Mouse (Mus musculus) embryonic facial prominence, embryonic 10.5 days (tissue): ENCODE measurements around the gene Trpc4ap. TPM values are rescaled to one million over a fixed set of nuclear protein-coding genes. Genes with fewer than 3 reads are reported as not detected.
"Not testable (repeated sequence)": the region's sequence is repeated elsewhere in the genome, so short reads cannot be mapped to it uniquely, and the experiment has no call there.

Experiments used
- DNase-seq: peaks from one replicate; pipeline ENCODE4 v3.0.0-alpha.2; 2017; ENCODE audit warnings: low spot score
- H3K27ac ChIP-seq: fragments of 300-500 bp; sonication (generic); replicated peaks from 2 replicates; pipeline ENCODE4 v1.5.1; 2016; ENCODE audit warnings: mild to moderate bottlenecking
- H3K27me3 ChIP-seq: fragments of 300-500 bp; sonication (generic); replicated peaks from 2 replicates; pipeline ENCODE4 v1.6.1; 2016; ENCODE audit warnings: low read depth, mild to moderate bottlenecking; ENCODE audit not compliant: poor library complexity, severe bottlenecking
- H3K36me3 ChIP-seq: fragments of 300-500 bp; sonication (generic); replicated peaks from 2 replicates; pipeline ENCODE4 v1.6.1; 2016; ENCODE audit warnings: mild to moderate bottlenecking, moderate library complexity
- H3K4me1 ChIP-seq: fragments of 300-500 bp; sonication (generic); 2 replicates; pipeline ENCODE4 v1.6.1; 2016
- H3K4me3 ChIP-seq: fragments of 300-500 bp; sonication (generic); 2 replicates; pipeline ENCODE4 v1.5.1; 2016; ENCODE audit warnings: mild to moderate bottlenecking, moderate library complexity
- H3K9me3 ChIP-seq: fragments of 300-500 bp; sonication (generic); 2 replicates; pipeline ENCODE4 v1.6.1; 2016; ENCODE audit warnings: mild to moderate bottlenecking
- WGBS: fragments of 180-500 bp; shearing (Covaris S2); methylation state at CpG from one replicate; pipeline ENCODE4 v1.1.7; 2016; 5-methylcytosine and 5-hydroxymethylcytosine counted together
- polyA plus RNA-seq: library from polyadenylated mRNA; unstranded; fragments of >200 nt; fragmentation: Nextera tagmentation; extraction: Ambion mirVana; gene quantifications from 2 replicates; pipeline ENCODE4 v1.2.1, GENCODE M21; 2016

Gene Trpc4ap
- polyA plus RNA-seq, 1 experiment from 2014 or later: 126 TPM

DNA sequence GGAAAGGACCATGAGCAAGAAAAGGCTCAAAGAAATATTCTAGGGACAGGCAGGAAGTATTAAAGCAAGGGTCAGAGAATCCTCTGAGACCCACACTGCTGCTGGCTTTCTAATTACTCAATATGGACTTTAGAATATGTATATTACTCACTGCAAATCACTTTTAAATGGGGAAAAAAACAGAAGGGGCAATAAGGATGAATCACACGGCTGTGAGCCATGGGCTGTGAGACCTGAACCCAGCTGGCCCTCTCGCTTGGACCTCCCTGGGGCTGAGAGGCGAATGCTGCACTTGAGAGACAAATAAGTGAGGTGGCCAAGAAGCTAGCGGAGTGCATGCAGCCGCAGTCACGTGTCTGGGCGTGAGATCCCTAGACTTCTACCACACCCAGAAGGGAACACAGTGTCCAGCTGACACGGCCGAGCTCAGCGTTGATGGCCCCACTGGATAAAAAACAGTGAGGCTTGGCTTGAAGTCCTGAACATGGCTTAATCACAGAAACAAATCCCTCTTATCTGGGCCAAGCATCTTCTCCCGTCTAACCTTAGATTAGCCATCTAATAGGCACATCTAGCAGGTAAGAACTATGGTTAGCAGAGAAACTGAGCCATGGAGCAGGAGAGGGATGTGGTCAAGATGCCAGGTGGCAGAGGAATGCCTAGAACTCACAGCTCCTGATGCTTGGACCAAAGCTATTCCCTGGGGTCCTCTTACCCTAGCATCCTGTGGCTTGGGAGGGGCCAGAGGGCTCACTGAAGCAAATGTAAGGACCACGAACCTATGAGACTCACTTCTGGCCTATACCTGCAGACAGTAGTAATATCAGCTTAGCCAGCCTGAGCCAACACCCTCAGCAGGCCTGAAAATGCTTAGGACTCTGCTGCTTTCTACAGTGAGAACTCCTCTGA, 25.2 kb upstream of the Trpc4ap start:
- Histone ChIP-seq H3K36me3 (peaks cover 61% of the 10 kb centered on the region), H3K27me3 (no peaks in the 10 kb centered on the region), H3K9me3 (no peaks in the 10 kb centered on the region), H3K27ac (no peak overlapping the region), H3K4me3 (no peak overlapping the region), H3K4me1 (no peaks in the 10 kb centered on the region)
- no peak for DNase-seq
- WGBS: 88% methylated on average over 12 of the region's 12 CpGs

DNA sequence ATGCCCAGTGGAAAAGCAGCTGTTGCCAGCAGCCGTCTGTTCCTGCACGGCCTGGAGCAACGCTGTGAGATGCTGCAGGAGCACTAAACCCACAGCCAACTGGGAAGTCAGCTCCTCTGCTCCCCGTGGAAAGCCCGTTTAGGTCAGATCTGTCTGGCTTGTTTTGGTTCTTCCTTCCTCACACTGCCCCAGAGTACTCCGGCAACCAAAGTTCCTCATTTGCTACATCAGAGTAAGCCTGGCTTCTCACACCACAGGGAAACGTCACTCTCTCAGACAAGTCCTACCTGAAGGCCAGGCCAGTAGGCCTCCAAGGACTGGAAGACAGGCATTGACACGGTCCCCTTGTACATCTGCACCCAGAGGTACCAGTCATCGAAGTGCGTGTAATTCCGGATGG, 18.4 kb upstream of the Trpc4ap start:
- Histone ChIP-seq H3K27me3 (no peaks in the 10 kb centered on the region), H3K4me3 (no peak overlapping the region), H3K4me1 (no peaks in the 10 kb centered on the region), H3K27ac (no peak overlapping the region), H3K9me3 (no peaks in the 10 kb centered on the region), H3K36me3 (peaks cover 70% of the 10 kb centered on the region)
- DNase-seq: no peak
- 88% methylated on average over 11 of the region's 11 CpGs for WGBS

DNA sequence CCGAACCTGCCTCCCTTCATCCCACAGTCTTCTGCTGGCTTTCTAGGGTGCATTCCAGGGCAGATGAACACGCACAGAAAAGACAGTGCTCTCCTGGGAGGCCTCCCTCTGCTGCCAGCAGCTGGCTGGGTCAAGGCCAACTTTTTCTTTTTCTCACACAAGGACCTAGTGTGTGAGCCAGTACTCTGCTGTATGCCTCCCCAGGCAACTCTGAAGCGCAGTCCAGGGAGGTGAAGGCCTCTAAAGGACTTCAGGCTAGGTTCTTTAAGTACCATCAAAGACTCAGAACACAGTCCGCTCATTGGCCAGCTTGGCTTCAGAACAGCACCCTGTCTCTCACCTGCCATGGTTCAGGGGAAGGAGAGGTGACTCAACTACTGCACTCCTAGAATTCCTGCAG, 15.1 kb upstream of the Trpc4ap start:
- Histone ChIP-seq H3K4me3 (no peak overlapping the region), H3K36me3 (peaks cover 67% of the 10 kb centered on the region), H3K4me1 (no peaks in the 10 kb centered on the region), H3K9me3 (no peaks in the 10 kb centered on the region), H3K27ac (no peak overlapping the region), H3K27me3 (no peaks in the 10 kb centered on the region)
- 86% methylated on average over 4 of the region's 4 CpGs for WGBS
- DNase-seq: no peak

DNA sequence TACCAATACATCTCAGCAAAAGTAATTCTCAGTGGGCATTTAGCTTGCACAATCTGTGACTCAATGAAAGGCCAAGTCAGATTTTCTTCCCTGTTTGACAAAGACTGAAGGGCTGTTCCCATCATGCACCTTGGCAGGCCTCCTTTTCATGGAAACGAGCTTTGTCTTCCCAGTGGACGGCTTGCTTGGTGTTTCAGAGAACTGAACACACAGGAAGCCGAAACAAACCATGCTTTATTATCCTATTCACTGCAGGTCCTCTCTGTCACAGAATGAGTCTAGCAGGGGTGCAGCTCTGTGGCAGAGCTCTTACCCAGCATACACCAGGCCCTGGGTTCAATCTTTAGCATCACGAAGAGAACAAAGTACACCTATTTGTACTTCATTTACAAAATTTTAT, 11.4 kb upstream of the Trpc4ap start:
- Histone ChIP-seq H3K36me3 (peaks cover 48% of the 10 kb centered on the region), H3K27me3 (no peaks in the 10 kb centered on the region), H3K4me3 (no peak overlapping the region), H3K27ac (no peak overlapping the region), H3K4me1 (no peaks in the 10 kb centered on the region), H3K9me3 (no peaks in the 10 kb centered on the region)
- no peak for DNase-seq
- WGBS: 47% methylated on average over 4 of the region's 4 CpGs

DNA sequence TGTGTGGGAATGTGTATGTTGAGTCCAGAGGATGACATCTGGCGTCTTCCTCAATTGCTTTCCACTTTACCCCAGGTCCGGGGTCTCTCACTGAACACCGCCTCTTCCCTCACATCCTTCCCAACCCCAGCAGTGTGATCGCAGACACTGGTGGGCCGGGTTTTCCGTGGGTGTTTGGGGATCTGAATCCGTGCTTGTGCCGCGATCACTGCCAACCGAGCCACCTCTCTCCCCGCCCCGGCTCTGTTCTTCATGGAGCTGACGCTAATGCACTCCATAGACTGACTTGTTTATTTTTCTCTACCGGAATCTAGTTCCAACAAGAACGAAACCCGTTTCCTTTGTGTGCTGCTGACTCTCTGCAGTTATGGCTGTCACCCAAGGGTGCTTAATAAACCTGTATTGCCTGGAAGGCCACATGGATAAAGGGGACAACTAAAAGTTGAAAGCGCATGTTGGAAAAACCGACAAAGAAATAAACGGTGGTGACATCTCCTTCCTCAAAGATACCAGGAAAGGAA, 9.3 kb upstream of the Trpc4ap start:
- H3K36me3 ChIP-seq: peaks cover 37% of the 10 kb centered on the region
- H3K4me1 ChIP-seq: no peaks in the 10 kb centered on the region
- no peaks in the 10 kb centered on the region for H3K9me3 ChIP-seq
- WGBS: 88% methylated on average over 19 of the region's 19 CpGs
- no peak for DNase-seq
- H3K27me3 ChIP-seq: no peaks in the 10 kb centered on the region
- H3K4me3 ChIP-seq: no peak overlapping the region
- no peak overlapping the region for H3K27ac ChIP-seq

DNA sequence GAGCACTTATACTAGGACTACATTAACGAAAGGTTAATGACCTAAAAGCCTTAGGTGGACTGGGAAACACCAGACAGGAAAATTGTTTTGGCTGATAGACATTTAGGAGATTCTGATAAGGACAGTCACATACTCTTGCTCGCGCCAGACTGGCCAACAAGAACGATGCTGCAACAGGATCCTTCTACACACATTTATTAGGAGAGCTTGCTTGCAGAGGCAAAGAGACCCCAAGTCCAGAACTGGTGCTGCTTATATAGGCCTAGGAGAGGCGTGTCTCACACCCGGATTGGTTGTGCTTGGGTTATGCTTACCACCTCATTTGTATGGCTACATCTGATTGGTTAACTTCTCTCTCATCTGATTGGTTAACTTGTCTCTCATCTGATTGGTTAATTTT, 6.3 kb upstream of the Trpc4ap start:
- 91% methylated on average over 6 of the region's 6 CpGs for WGBS
- DNase-seq, H3K9me3 ChIP-seq: not testable (repeated sequence)

DNA sequence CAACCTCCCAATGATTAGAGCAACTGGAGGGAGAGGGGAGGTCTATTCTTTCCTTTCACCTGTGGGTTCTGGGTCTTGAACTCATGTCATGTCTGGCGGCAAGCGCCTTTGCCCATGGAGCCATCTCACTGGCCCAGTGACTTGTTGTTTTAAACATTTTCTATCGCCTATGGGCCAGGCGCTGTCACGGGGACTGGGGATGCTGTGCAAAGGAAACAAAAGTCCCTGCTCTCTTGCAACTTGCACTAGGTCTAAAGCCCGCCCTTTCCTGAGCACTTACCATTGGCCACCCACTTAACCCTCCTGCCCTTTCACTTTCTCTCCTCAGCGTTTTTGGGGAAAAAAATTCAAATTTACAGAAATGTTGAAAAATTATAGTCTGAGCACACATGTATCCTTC, 4.7 kb upstream of the Trpc4ap start:
- Histone ChIP-seq H3K9me3 (no peaks in the 10 kb centered on the region), H3K36me3 (peaks cover 8% of the 10 kb centered on the region), H3K27ac (no peak overlapping the region), H3K4me3 (no peak overlapping the region), H3K27me3 (no peaks in the 10 kb centered on the region), H3K4me1 (no peaks in the 10 kb centered on the region)
- 72% methylated on average over 7 of the region's 7 CpGs for WGBS
- no peak for DNase-seq

More for the DNA sequence above, 6.3 kb upstream of the Trpc4ap start:
- not testable (repeated sequence) for H3K27me3 ChIP-seq, H3K4me3 ChIP-seq, H3K27ac ChIP-seq, H3K4me1 ChIP-seq
- H3K36me3 ChIP-seq: peaks cover 14% of the 10 kb centered on the region

DNA sequence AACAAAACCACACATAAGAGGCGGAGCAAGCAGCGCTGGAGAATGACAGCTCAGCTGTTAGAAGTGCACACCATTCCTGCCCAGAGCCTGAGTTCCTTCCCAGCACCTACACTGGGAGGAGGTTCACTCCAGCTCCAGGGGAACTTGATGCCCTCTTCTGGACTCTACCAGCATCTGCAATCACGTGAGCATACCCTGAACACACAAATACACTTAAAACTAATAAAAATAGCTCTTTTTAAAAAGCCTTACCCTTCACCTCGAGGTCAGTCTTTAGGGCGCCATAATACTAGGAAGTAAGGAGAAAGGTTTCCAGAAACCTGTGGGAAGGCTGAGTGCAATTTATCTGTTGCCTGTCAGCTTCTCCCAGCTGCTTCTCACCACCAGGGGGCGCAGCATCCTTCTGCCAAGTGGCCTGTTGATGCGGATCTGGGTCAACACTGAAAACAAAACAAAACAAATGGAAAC, 3.9 kb upstream of the Trpc4ap start:
- H3K27me3 ChIP-seq: no peaks in the 10 kb centered on the region
- no peak overlapping the region for H3K27ac ChIP-seq
- no peaks in the 10 kb centered on the region for H3K9me3 ChIP-seq
- peak; percentile 86 for DNase-seq
- peaks cover 4% of the 10 kb centered on the region for H3K4me1 ChIP-seq
- peaks cover 4% of the 10 kb centered on the region for H3K36me3 ChIP-seq
- no peak overlapping the region for H3K4me3 ChIP-seq
- 13% methylated on average over 7 of the region's 7 CpGs for WGBS

DNA sequence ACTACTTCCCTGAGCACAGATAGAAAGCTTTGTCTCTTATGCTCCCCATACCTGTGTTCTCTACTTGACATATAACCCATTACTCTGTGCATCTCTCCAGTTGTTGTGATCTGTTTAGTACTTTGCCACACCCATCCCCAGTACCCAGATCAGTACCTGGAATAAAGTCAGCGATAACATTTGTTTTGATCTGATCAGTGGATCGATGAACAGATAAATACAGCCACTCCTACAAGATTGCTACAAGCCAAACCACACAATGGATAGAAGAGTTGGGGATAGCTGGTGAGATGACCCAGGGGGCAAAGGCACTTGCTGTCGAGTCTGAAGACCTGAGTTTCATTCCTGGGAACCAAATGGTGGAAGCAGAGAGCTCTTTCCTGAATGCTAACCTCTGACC, 3.1 kb upstream of the Trpc4ap start:
- Histone ChIP-seq H3K4me3 (no peak overlapping the region), H3K27ac (no peak overlapping the region), H3K27me3 (no peaks in the 10 kb centered on the region), H3K36me3 (peaks cover 4% of the 10 kb centered on the region; the same call in 1 of the 2 replicates), H3K4me1 (peaks cover 12% of the 10 kb centered on the region), H3K9me3 (no peaks in the 10 kb centered on the region)
- WGBS: 72% methylated on average over 3 of the region's 3 CpGs
- DNase-seq: no peak

DNA sequence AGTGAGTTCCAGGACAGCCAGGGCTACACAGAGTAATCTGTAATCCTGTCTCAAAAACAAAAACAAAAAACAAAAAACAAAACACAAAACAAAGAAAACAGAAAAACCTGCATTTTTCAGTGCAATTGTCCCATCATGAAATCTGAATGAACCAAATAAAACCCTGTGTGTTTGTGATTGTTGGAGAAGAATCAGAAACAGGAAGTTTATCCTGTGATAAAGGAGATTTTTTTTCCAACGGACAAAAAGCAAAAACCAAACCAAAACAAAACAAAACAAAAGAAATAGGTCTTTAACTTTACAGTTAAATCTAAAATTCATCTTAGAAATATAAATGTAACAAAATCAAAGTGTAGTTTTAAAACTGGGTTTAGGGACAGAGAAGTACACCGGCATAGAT, 2.4 kb upstream of the Trpc4ap start:
- Histone ChIP-seq H3K4me3 (no peak overlapping the region), H3K27me3 (no peaks in the 10 kb centered on the region), H3K27ac (no peak overlapping the region), H3K36me3 (peaks cover 6% of the 10 kb centered on the region; the same call in 1 of the 2 replicates), H3K4me1 (peaks cover 16% of the 10 kb centered on the region), H3K9me3 (no peaks in the 10 kb centered on the region)
- 75% methylated on average over 2 of the region's 2 CpGs for WGBS
- DNase-seq: no peak

DNA sequence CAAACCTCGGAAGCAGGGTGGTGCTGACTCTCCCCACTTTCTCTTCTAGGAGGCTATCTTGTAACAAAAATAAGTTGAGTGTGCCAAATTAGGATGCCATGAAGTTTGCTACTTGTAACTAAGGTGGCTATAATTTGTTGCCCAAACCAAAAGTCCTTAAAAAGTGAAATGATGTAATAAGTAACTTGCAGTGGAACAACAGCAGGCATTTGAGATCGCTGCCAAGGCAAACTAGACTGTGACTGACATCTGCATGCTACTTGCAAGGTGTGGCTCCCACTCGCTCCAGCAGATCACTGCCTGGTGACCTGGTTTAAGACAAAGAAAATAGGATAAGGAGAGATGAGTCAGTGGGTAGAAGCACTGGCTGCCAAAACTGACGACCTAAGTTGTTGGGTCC, 952 bp upstream of the Trpc4ap start:
- no peak overlapping the region for H3K4me3 ChIP-seq
- no peaks in the 10 kb centered on the region for H3K9me3 ChIP-seq
- peaks cover 21% of the 10 kb centered on the region for H3K4me1 ChIP-seq
- no peak overlapping the region for H3K27ac ChIP-seq
- H3K36me3 ChIP-seq: peaks cover 6% of the 10 kb centered on the region; the same call in 1 of the 2 replicates
- H3K27me3 ChIP-seq: no peaks in the 10 kb centered on the region
- no peak for DNase-seq
- 82% methylated on average over 4 of the region's 4 CpGs for WGBS

DNA sequence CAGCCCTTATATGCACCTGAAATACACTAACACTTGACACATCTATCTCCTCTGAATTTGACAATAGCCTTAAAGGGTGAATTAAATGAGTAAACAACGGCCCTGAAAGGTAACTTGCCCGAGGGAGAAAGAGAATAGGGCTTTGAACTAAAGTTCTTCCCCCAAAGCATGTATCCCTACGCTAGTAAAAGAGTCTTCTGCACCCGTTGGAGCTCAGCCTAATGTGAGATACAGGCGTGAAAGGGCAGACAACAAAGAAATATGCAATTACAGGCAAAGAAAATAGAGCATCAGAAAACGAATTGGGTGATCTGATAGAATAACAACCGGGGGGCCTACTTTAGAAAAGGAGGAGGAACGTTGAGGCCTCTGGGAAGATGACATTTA, 855 bp downstream of the Trpc4ap start:
- peaks cover 20% of the 10 kb centered on the region for H3K36me3 ChIP-seq
- H3K4me1 ChIP-seq: peaks cover 21% of the 10 kb centered on the region
- peak overlapping the region; percentile 98 for H3K27ac ChIP-seq
- no peak for DNase-seq
- peak overlapping the region; percentile 98 for H3K4me3 ChIP-seq
- H3K9me3 ChIP-seq: no peaks in the 10 kb centered on the region
- 9% methylated on average over 8 of the region's 8 CpGs for WGBS
- no peaks in the 10 kb centered on the region for H3K27me3 ChIP-seq

DNA sequence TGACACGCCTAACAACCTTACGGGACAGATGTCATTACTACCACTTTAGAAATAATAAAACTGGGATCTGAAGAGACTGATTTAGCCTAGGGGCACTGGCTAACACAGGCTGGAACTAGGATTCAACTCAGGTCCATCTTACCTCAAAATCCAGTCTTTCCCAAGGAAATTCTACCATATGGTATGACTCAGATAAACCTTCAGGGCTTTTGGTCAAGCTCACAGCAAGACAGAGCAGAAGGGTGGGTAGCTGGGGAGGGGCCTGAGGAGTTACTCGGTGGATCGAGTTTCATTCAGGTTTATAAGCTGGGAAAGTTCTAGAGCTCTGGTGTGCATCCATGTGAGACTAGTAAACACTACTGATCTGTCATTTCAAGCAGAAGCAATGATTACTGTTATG, 3.0 kb downstream of the Trpc4ap start:
- Histone ChIP-seq H3K36me3 (peaks cover 33% of the 10 kb centered on the region), H3K4me3 (no peak overlapping the region), H3K9me3 (no peaks in the 10 kb centered on the region), H3K27me3 (no peaks in the 10 kb centered on the region), H3K27ac (no peak overlapping the region), H3K4me1 (peaks cover 21% of the 10 kb centered on the region)
- WGBS: 86% methylated on average over 4 of the region's 4 CpGs
- DNase-seq: no peak
